Mouse (Mus musculus): Measurements from ENCODE around the gene Phc1. TPM values are rescaled to one million over a fixed set of nuclear protein-coding genes. Genes with fewer than 3 reads are reported as not detected.

The Phc1 gene
- polyA plus RNA-seq, 1 experiment: 10.5 TPM

GRCm38 (mm10) chr6:122339047-122339647, 1.2 kb downstream of the Phc1 start:
- Histone ChIP-seq H3K27ac (ENCODE audit: insufficient read depth, low read depth, low read length) (no peak overlapping the region), H3K27me3 (ENCODE audit: control insufficient read depth, insufficient read depth, low read length) (no peaks in the 10 kb centered on the region), H3K4me1 (ENCODE audit: control insufficient read depth, insufficient read depth, insufficient read length, low read length) (no peaks in the 10 kb centered on the region), H3K4me3 (ENCODE audit: low read depth, low read length) (peak overlapping the region; percentile 83), H3K36me3 (ENCODE audit: control insufficient read depth, insufficient read depth, low read length) (no peaks in the 10 kb centered on the region)
- WGBS: under 1% methylated on average over 40 of the region's 51 CpGs
- no peak; the same call in 1 of the 2 replicates for TF ChIP-seq POLR2A (IDR thresholded peaks at IDR 0.05; ENCODE audit: low read depth, low read length)
- no peak for TF ChIP-seq CTCF (IDR thresholded peaks at IDR 0.05; ENCODE audit: extremely low read depth, insufficient read length, insufficient replicate concordance, low read depth, low read length)

GRCm38 (mm10) chr6:122337546-122337945, 2.8 kb downstream of the Phc1 start:
- Histone ChIP-seq H3K27ac (ENCODE audit: insufficient read depth, low read depth, low read length) (no peak overlapping the region), H3K36me3 (ENCODE audit: control insufficient read depth, insufficient read depth, low read length) (no peaks in the 10 kb centered on the region; the same call in 1 of the 2 replicates), H3K4me1 (ENCODE audit: control insufficient read depth, insufficient read depth, insufficient read length, low read length) (peaks cover 4% of the 10 kb centered on the region; the same call in 1 of the 2 replicates), H3K27me3 (ENCODE audit: control insufficient read depth, insufficient read depth, low read length) (no peaks in the 10 kb centered on the region), H3K4me3 (ENCODE audit: low read depth, low read length) (no peak overlapping the region)
- TF ChIP-seq CTCF (IDR thresholded peaks at IDR 0.05; ENCODE audit: extremely low read depth, insufficient read length, insufficient replicate concordance, low read depth, low read length): no peak
- TF ChIP-seq POLR2A (IDR thresholded peaks at IDR 0.05; ENCODE audit: low read depth, low read length): no peak
- 71% methylated on average over 6 of the region's 6 CpGs for WGBS

- Histone ChIP-seq H3K4me3 (ENCODE audit: low read depth, low read length) (no peak overlapping the region), H3K36me3 (ENCODE audit: control insufficient read depth, insufficient read depth, low read length) (peaks cover 2% of the 10 kb centered on the region; the same call in 1 of the 2 replicates), H3K27me3 (ENCODE audit: control insufficient read depth, insufficient read depth, low read length) (no peaks in the 10 kb centered on the region), H3K27ac (ENCODE audit: insufficient read depth, low read depth, low read length) (no peak overlapping the region), H3K4me1 (ENCODE audit: control insufficient read depth, insufficient read depth, insufficient read length, low read length) (peaks cover 4% of the 10 kb centered on the region; the same call in 1 of the 2 replicates)
- TF ChIP-seq CTCF (IDR thresholded peaks at IDR 0.05; ENCODE audit: extremely low read depth, insufficient read length, insufficient replicate concordance, low read depth, low read length) (no peak), POLR2A (IDR thresholded peaks at IDR 0.05; ENCODE audit: low read depth, low read length) (no peak)
- 79% methylated on average over 7 of the region's 7 CpGs for WGBS
Observed at GRCm38 (mm10) chr6:122334786-122335340, 5.5 kb downstream of the Phc1 start.

- no peak overlapping the region for H3K4me3 ChIP-seq (ENCODE audit: low read depth, low read length)
- no peaks in the 10 kb centered on the region for H3K27me3 ChIP-seq (ENCODE audit: control insufficient read depth, insufficient read depth, low read length)
- WGBS: 48% methylated on average over 13 of the region's 13 CpGs
- peaks cover 4% of the 10 kb centered on the region; the same call in 1 of the 2 replicates for H3K4me1 ChIP-seq (ENCODE audit: control insufficient read depth, insufficient read depth, insufficient read length, low read length)
- TF ChIP-seq POLR2A (IDR thresholded peaks at IDR 0.05; ENCODE audit: low read depth, low read length): no peak
- TF ChIP-seq CTCF (IDR thresholded peaks at IDR 0.05; ENCODE audit: extremely low read depth, insufficient read length, insufficient replicate concordance, low read depth, low read length): no peak
- peaks cover 2% of the 10 kb centered on the region; the same call in 1 of the 2 replicates for H3K36me3 ChIP-seq (ENCODE audit: control insufficient read depth, insufficient read depth, low read length)
- no peak overlapping the region for H3K27ac ChIP-seq (ENCODE audit: insufficient read depth, low read depth, low read length)
Observed at GRCm38 (mm10) chr6:122333081-122333612, 7.2 kb downstream of the Phc1 start.

GRCm38 (mm10) chr6:122325361-122325975, 14.9 kb downstream of the Phc1 start:
- Histone ChIP-seq H3K4me3 (ENCODE audit: low read depth, low read length) (no peak overlapping the region), H3K27ac (ENCODE audit: insufficient read depth, low read depth, low read length) (no peak overlapping the region), H3K27me3 (ENCODE audit: control insufficient read depth, insufficient read depth, low read length) (no peaks in the 10 kb centered on the region), H3K36me3 (ENCODE audit: control insufficient read depth, insufficient read depth, low read length) (peaks cover 9% of the 10 kb centered on the region), H3K4me1 (ENCODE audit: control insufficient read depth, insufficient read depth, insufficient read length, low read length) (no peaks in the 10 kb centered on the region)
- TF ChIP-seq POLR2A (IDR thresholded peaks at IDR 0.05; ENCODE audit: low read depth, low read length) (no peak), CTCF (IDR thresholded peaks at IDR 0.05; ENCODE audit: extremely low read depth, insufficient read length, insufficient replicate concordance, low read depth, low read length) (no peak)
- WGBS: 77% methylated on average over 6 of the region's 6 CpGs

GRCm38 (mm10) chr6:122318726-122319125, 21.6 kb downstream of the Phc1 start:
- TF ChIP-seq CTCF (IDR thresholded peaks at IDR 0.05; ENCODE audit: extremely low read depth, insufficient read length, insufficient replicate concordance, low read depth, low read length) (no peak), POLR2A (IDR thresholded peaks at IDR 0.05; ENCODE audit: low read depth, low read length) (no peak)
- H3K27me3 ChIP-seq (ENCODE audit: control insufficient read depth, insufficient read depth, low read length): no peaks in the 10 kb centered on the region
- H3K27ac ChIP-seq (ENCODE audit: insufficient read depth, low read depth, low read length): no peak overlapping the region
- H3K36me3 ChIP-seq (ENCODE audit: control insufficient read depth, insufficient read depth, low read length): peaks cover 52% of the 10 kb centered on the region
- H3K4me3 ChIP-seq (ENCODE audit: low read depth, low read length): no peak overlapping the region
- no peaks in the 10 kb centered on the region for H3K4me1 ChIP-seq (ENCODE audit: control insufficient read depth, insufficient read depth, insufficient read length, low read length)
- 94% methylated on average over 1 of the region's 1 CpGs for WGBS
